Mouse (Mus musculus) testis, adult 2 months (tissue): Measurements from ENCODE around the gene Serpinb1c.

Experiments used
- CTCF ChIP-seq: fragments of 200-500 bp; IDR thresholded peaks from 2 replicates; pipeline ENCODE4 v1.5.1; 2012; ENCODE audit warnings: low read depth, mild to moderate bottlenecking, inconsistent platforms, low read length, moderate library complexity; ENCODE audit not compliant: control insufficient read depth, insufficient read depth, insufficient replicate concordance
- POLR2A ChIP-seq: fragments of 200-500 bp; IDR thresholded peaks from 2 replicates; pipeline ENCODE4 v1.6.1; 2012; ENCODE audit warnings: low read depth, mild to moderate bottlenecking, inconsistent platforms, low read length, moderate library complexity; ENCODE audit not compliant: control insufficient read depth

DNA sequence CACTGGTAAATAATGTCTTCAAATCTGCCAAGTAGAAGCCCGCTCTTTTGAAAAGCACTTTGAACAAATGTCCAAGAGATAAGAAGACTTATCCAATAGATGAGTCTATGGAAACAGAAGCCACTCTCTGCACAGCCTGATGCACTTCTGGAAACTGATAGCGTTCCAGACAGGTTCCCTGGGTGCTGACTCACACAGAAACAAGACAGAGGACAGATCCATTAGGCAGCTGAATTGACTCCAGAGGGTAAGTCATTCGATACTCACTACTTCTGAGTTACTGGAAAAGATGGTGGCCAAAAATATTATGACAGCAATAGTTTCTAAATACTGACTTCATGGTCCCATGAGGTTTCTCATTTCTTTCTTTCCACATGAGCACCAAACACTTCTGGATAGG lies 37.2 kb downstream of the Serpinb1c start:
- TF ChIP-seq POLR2A (no peak), CTCF (no peak)
